Mouse (Mus musculus) gastrocnemius, postnatal 14 days (tissue): ENCODE results near the gene Shc2. TPM values are rescaled to one million over a fixed set of nuclear protein-coding genes. Genes with fewer than 3 reads are reported as not detected.

Source experiments
- total RNA-seq, 2 experiments: library from RNA; stranded (reverse); gene quantifications; 2 replicates each; pipeline ENCODE4 v1.2.3; 2021

The Shc2 gene
- total RNA-seq, 2 experiments from 2014 or later, result 2.3 to 3.3 TPM

Other genes with a start within 250 kb of the Shc2 start
- not detected for gene Vmn2r83, start 169.2 kb downstream of the Shc2 start, total RNA-seq
- 1 to 10 TPM; 1.3 to 2.2 TPM for gene Plpp2, start 104.1 kb downstream of the Shc2 start, total RNA-seq
- 10 to 100 TPM; 10.3 to 10.6 TPM for gene Mier2, start 82.7 kb downstream of the Shc2 start, total RNA-seq
- not detected for gene Theg, start 50.6 kb downstream of the Shc2 start, total RNA-seq
- gene C2cd4c, start 23.9 kb downstream of the Shc2 start, total RNA-seq, result under 1 TPM; 0.11 to 0.12 TPM
- 10 to 100 TPM in 1 of 2 experiments, 1 to 10 TPM in 1; 1.1 to 12.4 TPM for gene Odf3l2, start 7.8 kb upstream of the Shc2 start, total RNA-seq
- not detected for gene Madcam1, start 26.6 kb upstream of the Shc2 start, total RNA-seq
- gene Tpgs1, start 31.5 kb upstream of the Shc2 start, total RNA-seq, result 10 to 100 TPM; 22.6 to 24.0 TPM
- 100 to 1,000 TPM; 314 to 321 TPM for gene Cdc34, start 44.3 kb upstream of the Shc2 start, total RNA-seq
- 1 to 10 TPM; 2.3 to 2.9 TPM for gene Gzmm, start 51.1 kb upstream of the Shc2 start, total RNA-seq
- gene Bsg, start 66.6 kb upstream of the Shc2 start, total RNA-seq, result 100 to 1,000 TPM; 496 to 497 TPM
- gene Hcn2, start 78.7 kb upstream of the Shc2 start, total RNA-seq, result under 1 TPM; 0.42 to 0.78 TPM
- 10 to 100 TPM; 21.5 to 21.6 TPM for gene Polrmt, start 108.7 kb upstream of the Shc2 start, total RNA-seq
- gene Fgf22, start 117.2 kb upstream of the Shc2 start, total RNA-seq, result not detected
- 10 to 100 TPM; 25.9 to 30.6 TPM for gene Rnf126, start 129.0 kb upstream of the Shc2 start, total RNA-seq
- gene Fstl3, start 139.4 kb upstream of the Shc2 start, total RNA-seq, result 1 to 10 TPM; 1.3 to 2.2 TPM
- not detected for gene Prss57, start 153.0 kb upstream of the Shc2 start, total RNA-seq
- 10 to 100 TPM; 25.7 to 33.5 TPM for gene Palm, start 155.7 kb upstream of the Shc2 start, total RNA-seq
- gene Misp, start 183.1 kb upstream of the Shc2 start, total RNA-seq, result under 1 TPM in 1 of 2 experiments, not detected in 1; 0.35 TPM
- 10 to 100 TPM; 40.3 to 48.1 TPM for gene Ptbp1, start 216.5 kb upstream of the Shc2 start, total RNA-seq
- not detected for gene Prtn3, start 236.6 kb upstream of the Shc2 start, total RNA-seq
- gene Plppr3, start 236.7 kb upstream of the Shc2 start, total RNA-seq, result under 1 TPM; 0.09 to 0.29 TPM
- gene Elane, start 248.3 kb upstream of the Shc2 start, total RNA-seq, result not detected